Mouse (Mus musculus): ENCODE data around the gene Rabl3. TPM values are rescaled to one million over a fixed set of nuclear protein-coding genes. Genes with fewer than 3 reads are reported as not detected.
A peak's percentile ranks its signal among the peaks of the same experiment; 100 is the strongest.

Gene Rabl3
- 17.2 and 18.8 TPM in 2 replicates for polyA plus RNA-seq (2015; fragmentation: Nextera tagmentation; extraction: Ambion mirVana)

DNA sequence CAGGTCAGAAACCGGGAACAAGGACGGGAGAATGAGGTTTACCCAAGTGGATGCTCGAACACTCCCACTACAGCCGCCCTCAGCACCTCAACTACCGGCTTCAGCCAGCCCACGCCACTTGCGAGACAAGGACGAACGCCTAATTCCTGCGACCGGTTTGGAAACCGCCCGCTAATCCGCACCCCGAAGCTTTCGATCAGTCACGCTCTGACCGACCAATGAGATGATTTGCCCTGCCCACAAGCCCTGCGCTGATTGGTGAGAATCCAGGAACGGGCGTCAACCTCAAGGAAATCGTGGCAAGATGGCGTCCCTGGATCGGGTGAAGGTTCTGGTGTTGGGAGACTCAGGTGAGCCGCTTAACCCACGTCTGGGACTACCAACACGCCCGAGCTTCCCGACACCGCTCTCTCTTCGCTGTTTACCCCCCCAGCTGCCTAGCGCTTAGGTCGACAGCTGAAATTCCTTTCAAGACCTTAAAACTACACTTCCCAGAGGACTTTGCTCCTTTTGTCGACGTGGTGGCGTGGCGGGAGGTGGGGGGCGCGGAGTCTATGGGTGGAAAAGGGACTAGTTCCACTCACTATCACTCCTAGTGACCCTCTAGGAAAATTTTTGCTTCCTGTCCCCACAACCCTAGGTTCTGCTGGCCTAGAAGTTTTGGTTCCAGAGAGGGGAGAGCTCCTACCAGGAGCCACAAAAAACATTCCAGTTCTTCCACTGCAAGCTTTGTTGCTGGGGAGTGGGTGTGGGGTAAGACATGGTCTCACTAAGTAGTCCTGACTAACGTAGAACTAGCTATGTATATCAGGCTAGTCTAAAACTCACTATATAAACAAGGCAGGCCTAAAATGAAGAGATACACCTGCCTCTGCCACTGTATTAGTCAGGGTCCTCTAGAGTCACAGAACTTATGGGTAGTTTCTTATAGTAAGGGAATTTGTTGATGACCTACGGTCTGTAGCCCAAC lies at the start of gene Rabl3, which contains the start of gene Gtf2e1:
Gene Rabl3, plus strand, starts transcription at position 275 of the 970 bp plus-strand sequence.
Gene Gtf2e1, minus strand, starts transcription at position 179 of the 970 bp plus-strand sequence.
- peak within 1 kb of the TSS; percentile 86 for H3K27ac ChIP-seq (ENCODE audit: low read length)
- ATAC-seq: peak; percentile 99
- no peaks in the 10 kb centered on the region for H3K27me3 ChIP-seq (ENCODE audit: control insufficient read depth, insufficient read depth, low read depth, low read length)
- no peaks in the 10 kb centered on the region for H3K36me3 ChIP-seq (ENCODE audit: control insufficient read depth, insufficient read depth, low read length)
- peak within 1 kb of the TSS; percentile 66 for H3K4me3 ChIP-seq (ENCODE audit: low read depth, low read length)
- peak within 1 kb of the TSS; percentile 83 for H3K9ac ChIP-seq (ENCODE audit: low read depth, low read length)
- H3K4me1 ChIP-seq (ENCODE audit: control insufficient read depth, insufficient read depth, low read length): peaks cover 18% of the 10 kb centered on the region
- H3K9me3 ChIP-seq (replicated peaks; ENCODE audit: control insufficient read depth, low read length, poor library complexity, severe bottlenecking): no peaks in the 10 kb centered on the region
- 3% methylated on average over 41 of the region's 41 CpGs for WGBS
- H3K4me2 ChIP-seq (ENCODE audit: low read length): peak within 1 kb of the TSS; percentile 76

DNA sequence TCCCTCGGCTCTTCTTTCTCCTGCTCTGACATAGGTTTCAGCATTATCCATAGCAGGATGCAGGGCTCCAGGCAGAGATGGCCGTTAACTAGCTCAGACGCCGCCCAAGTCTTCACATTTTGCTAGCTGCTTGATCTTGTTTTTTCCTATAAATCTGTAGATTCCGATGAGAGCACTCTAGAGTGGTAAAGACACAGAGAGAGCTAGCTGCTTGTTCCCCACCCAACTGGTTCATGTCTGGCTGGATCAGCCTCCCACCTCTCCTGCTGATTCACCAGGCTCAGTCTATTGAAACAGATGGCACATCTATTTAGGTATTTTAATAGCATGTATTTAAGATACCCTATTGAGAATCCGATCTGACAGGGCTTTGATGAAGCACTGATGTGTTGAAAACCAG lies 44.7 kb upstream of the Rabl3 start:
- no peak overlapping the region for H3K4me3 ChIP-seq (ENCODE audit: low read depth, low read length)
- 77% methylated on average over 6 of the region's 6 CpGs for WGBS
- H3K27me3 ChIP-seq (ENCODE audit: control insufficient read depth, insufficient read depth, low read depth, low read length): no peaks in the 10 kb centered on the region
- ATAC-seq: no peak
- no peaks in the 10 kb centered on the region for H3K4me1 ChIP-seq (ENCODE audit: control insufficient read depth, insufficient read depth, low read length)
- H3K4me2 ChIP-seq (ENCODE audit: low read length): no peak overlapping the region
- H3K36me3 ChIP-seq (ENCODE audit: control insufficient read depth, insufficient read depth, low read length): no peaks in the 10 kb centered on the region
- H3K27ac ChIP-seq (ENCODE audit: low read length): no peak overlapping the region
- H3K9me3 ChIP-seq (replicated peaks; ENCODE audit: control insufficient read depth, low read length, poor library complexity, severe bottlenecking): no peaks in the 10 kb centered on the region
- no peak overlapping the region for H3K9ac ChIP-seq (ENCODE audit: low read depth, low read length)

DNA sequence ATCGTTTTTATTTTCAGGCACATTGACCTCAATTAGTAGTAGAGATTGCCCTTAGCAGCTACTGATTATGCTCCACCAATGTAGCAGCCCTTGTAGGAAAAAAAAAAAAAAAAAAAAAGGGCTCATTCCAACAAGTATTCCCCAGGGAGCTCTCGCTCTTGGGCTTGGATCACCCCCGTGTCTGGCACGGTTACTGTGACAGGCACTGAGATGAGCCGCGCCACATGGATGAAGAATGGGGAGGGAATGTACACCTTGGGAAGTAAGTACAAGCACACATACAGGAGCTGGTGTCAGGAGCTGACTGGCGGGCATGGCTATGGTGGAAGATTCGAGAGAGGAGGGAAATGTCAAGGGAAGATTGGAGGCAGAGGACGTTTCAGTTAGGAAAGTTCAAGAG lies 41.1 kb upstream of the Rabl3 start:
- H3K4me3 ChIP-seq (ENCODE audit: low read depth, low read length): no peak overlapping the region
- no peaks in the 10 kb centered on the region for H3K27me3 ChIP-seq (ENCODE audit: control insufficient read depth, insufficient read depth, low read depth, low read length)
- no peaks in the 10 kb centered on the region for H3K9me3 ChIP-seq (replicated peaks; ENCODE audit: control insufficient read depth, low read length, poor library complexity, severe bottlenecking)
- no peaks in the 10 kb centered on the region for H3K36me3 ChIP-seq (ENCODE audit: control insufficient read depth, insufficient read depth, low read length)
- no peak overlapping the region for H3K4me2 ChIP-seq (ENCODE audit: low read length)
- no peak overlapping the region for H3K27ac ChIP-seq (ENCODE audit: low read length)
- H3K9ac ChIP-seq (ENCODE audit: low read depth, low read length): no peak overlapping the region
- ATAC-seq: no peak
- WGBS: 81% methylated on average over 9 of the region's 9 CpGs
- no peaks in the 10 kb centered on the region for H3K4me1 ChIP-seq (ENCODE audit: control insufficient read depth, insufficient read depth, low read length)

DNA sequence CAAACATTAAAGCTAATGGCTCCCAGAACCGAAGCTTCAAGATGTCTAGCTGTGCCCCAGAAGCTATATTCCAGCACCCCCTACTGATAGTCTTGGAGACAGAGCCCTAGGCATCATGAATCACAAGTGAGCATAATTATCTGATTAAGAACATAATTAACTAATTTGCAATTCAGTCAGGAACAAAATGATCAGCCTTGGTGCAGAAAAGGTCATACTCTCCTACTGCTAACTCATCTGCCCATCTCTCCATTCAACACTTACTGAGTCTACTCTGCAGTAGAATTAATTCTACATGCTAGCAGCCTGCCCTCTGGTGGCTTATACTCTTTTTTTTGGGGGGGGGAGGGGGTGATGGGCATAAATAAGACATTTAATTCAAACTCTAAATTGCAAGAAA lies 35.2 kb upstream of the Rabl3 start:
- no peak overlapping the region for H3K4me2 ChIP-seq (ENCODE audit: low read length)
- no peak overlapping the region for H3K4me3 ChIP-seq (ENCODE audit: low read depth, low read length)
- H3K27ac ChIP-seq (ENCODE audit: low read length): no peak overlapping the region
- no peak for ATAC-seq
- H3K9ac ChIP-seq (ENCODE audit: low read depth, low read length): no peak overlapping the region
- H3K36me3 ChIP-seq (ENCODE audit: control insufficient read depth, insufficient read depth, low read length): no peaks in the 10 kb centered on the region
- no peaks in the 10 kb centered on the region for H3K27me3 ChIP-seq (ENCODE audit: control insufficient read depth, insufficient read depth, low read depth, low read length)
- WGBS: 50% methylated on average over 1 of the region's 1 CpGs
- H3K9me3 ChIP-seq (replicated peaks; ENCODE audit: control insufficient read depth, low read length, poor library complexity, severe bottlenecking): no peaks in the 10 kb centered on the region
- peaks cover 6% of the 10 kb centered on the region; the same call in 1 of the 2 replicates for H3K4me1 ChIP-seq (ENCODE audit: control insufficient read depth, insufficient read depth, low read length)

DNA sequence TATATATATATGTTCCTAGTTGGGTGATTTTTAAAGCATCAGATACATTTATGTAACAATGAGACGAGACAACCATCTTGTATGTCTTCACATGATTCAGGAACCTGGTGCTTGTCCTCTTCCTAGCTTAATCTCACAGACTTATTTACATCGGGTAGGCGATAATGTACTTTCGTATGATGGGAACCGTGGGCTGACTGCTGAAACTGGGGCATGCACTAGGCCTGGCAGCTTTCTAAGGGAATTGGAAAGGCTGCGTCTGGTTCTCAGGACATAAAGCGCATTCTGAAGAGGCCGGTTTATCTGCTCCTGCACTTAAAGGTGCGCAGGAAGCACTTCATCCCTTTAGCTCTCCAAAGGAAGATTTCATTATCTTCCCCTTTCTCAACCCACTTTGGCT lies 32.9 kb upstream of the Rabl3 start:
- H3K4me2 ChIP-seq (ENCODE audit: low read length): no peak overlapping the region
- no peaks in the 10 kb centered on the region for H3K27me3 ChIP-seq (ENCODE audit: control insufficient read depth, insufficient read depth, low read depth, low read length)
- no peak overlapping the region for H3K27ac ChIP-seq (ENCODE audit: low read length)
- WGBS: 77% methylated on average over 9 of the region's 9 CpGs
- no peaks in the 10 kb centered on the region for H3K9me3 ChIP-seq (replicated peaks; ENCODE audit: control insufficient read depth, low read length, poor library complexity, severe bottlenecking)
- H3K4me1 ChIP-seq (ENCODE audit: control insufficient read depth, insufficient read depth, low read length): peaks cover 6% of the 10 kb centered on the region; the same call in 1 of the 2 replicates
- no peak overlapping the region for H3K4me3 ChIP-seq (ENCODE audit: low read depth, low read length)
- peak; percentile 14; the same call in 1 of the 2 replicates for ATAC-seq
- H3K9ac ChIP-seq (ENCODE audit: low read depth, low read length): no peak overlapping the region
- peaks cover 10% of the 10 kb centered on the region for H3K36me3 ChIP-seq (ENCODE audit: control insufficient read depth, insufficient read depth, low read length)

DNA sequence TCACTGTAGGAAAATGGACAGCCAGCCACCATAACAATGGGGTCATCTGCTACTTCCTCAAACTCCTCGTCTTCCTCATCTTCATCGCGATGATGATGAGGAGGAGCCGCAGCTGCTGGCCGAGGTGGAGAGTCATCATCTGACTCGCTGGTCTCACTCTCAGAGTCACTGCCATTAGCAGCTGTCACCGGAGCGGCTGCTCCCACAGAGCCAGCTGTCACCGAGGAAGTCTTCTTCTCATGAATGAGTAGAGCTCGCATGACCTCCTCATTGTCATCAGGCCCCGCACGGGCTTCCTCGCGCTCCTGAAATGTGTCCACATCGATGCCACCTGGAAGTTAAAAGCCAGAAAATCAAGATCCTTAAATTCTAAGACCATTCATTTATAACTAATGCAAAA lies 28.2 kb upstream of the Rabl3 start:
- H3K4me2 ChIP-seq (ENCODE audit: low read length): no peak overlapping the region
- H3K4me3 ChIP-seq (ENCODE audit: low read depth, low read length): no peak overlapping the region
- peaks cover 10% of the 10 kb centered on the region for H3K36me3 ChIP-seq (ENCODE audit: control insufficient read depth, insufficient read depth, low read length)
- H3K4me1 ChIP-seq (ENCODE audit: control insufficient read depth, insufficient read depth, low read length): peaks cover 6% of the 10 kb centered on the region; the same call in 1 of the 2 replicates
- no peak for ATAC-seq
- H3K9ac ChIP-seq (ENCODE audit: low read depth, low read length): no peak overlapping the region
- no peak overlapping the region for H3K27ac ChIP-seq (ENCODE audit: low read length)
- no peaks in the 10 kb centered on the region for H3K9me3 ChIP-seq (replicated peaks; ENCODE audit: control insufficient read depth, low read length, poor library complexity, severe bottlenecking)
- WGBS: 96% methylated on average over 15 of the region's 15 CpGs
- H3K27me3 ChIP-seq (ENCODE audit: control insufficient read depth, insufficient read depth, low read depth, low read length): no peaks in the 10 kb centered on the region

DNA sequence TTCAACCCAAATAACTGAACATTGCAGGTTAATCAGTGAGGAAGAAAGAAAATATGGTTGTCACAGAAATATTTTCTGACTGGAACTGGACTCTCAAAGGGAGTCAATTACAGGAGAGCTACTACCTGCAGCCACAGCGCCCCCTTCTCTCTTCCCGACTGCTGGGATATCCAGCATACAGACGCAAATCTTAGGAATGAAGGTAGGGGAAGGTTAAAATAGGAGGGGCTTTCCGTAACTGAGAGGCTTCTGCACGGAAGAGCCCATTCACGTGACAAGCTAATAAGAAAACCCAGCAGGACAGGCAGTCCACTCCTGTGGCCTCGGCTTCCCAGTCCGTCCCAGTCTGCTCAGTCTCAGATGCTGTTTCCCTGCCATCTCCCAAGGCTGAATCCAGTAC lies 25.0 kb upstream of the Rabl3 start:
- no peaks in the 10 kb centered on the region for H3K4me1 ChIP-seq (ENCODE audit: control insufficient read depth, insufficient read depth, low read length)
- WGBS: 81% methylated on average over 8 of the region's 8 CpGs
- H3K9ac ChIP-seq (ENCODE audit: low read depth, low read length): no peak overlapping the region
- no peak overlapping the region for H3K4me2 ChIP-seq (ENCODE audit: low read length)
- ATAC-seq: no peak
- no peaks in the 10 kb centered on the region for H3K27me3 ChIP-seq (ENCODE audit: control insufficient read depth, insufficient read depth, low read depth, low read length)
- H3K36me3 ChIP-seq (ENCODE audit: control insufficient read depth, insufficient read depth, low read length): peaks cover 11% of the 10 kb centered on the region
- no peaks in the 10 kb centered on the region for H3K9me3 ChIP-seq (replicated peaks; ENCODE audit: control insufficient read depth, low read length, poor library complexity, severe bottlenecking)
- H3K27ac ChIP-seq (ENCODE audit: low read length): no peak overlapping the region
- no peak overlapping the region for H3K4me3 ChIP-seq (ENCODE audit: low read depth, low read length)

DNA sequence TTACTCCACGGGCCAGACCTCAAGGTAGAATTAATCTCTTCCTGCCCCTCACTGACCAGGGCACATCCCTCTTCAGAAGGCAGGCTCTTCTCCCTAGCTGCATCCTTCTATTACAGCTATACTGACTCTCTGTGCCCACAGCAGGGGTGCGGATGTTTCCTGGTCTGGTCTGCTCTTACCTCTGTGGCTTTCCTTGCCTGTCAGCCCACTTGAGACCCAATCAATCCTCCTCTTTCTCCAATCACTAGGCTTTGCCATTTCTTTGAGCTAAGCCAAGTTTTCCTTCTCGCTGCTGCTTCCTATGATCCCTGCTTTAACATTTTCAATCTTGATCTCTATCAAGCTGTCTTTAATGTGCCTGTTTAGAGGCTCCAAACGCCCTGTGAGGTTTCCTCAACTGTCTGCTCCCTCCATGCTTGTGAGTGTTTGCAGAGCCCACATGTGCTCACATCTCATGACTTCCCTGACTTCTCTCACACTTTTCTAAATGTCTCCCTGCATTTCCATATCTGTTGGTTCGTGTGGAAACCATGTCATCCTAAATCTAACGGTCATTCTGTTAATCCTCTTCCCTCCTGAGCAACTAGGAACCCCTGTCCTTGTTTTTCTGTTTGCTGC lies 23.2 kb upstream of the Rabl3 start:
- H3K4me1 ChIP-seq (ENCODE audit: control insufficient read depth, insufficient read depth, low read length): no peaks in the 10 kb centered on the region
- no peak for ATAC-seq
- peaks cover 13% of the 10 kb centered on the region; the same call in 1 of the 2 replicates for H3K36me3 ChIP-seq (ENCODE audit: control insufficient read depth, insufficient read depth, low read length)
- no peaks in the 10 kb centered on the region for H3K27me3 ChIP-seq (ENCODE audit: control insufficient read depth, insufficient read depth, low read depth, low read length)
- H3K4me3 ChIP-seq (ENCODE audit: low read depth, low read length): no peak overlapping the region
- 83% methylated on average over 6 of the region's 6 CpGs for WGBS
- no peaks in the 10 kb centered on the region for H3K9me3 ChIP-seq (replicated peaks; ENCODE audit: control insufficient read depth, low read length, poor library complexity, severe bottlenecking)
- no peak overlapping the region for H3K27ac ChIP-seq (ENCODE audit: low read length)
- no peak overlapping the region for H3K9ac ChIP-seq (ENCODE audit: low read depth, low read length)
- H3K4me2 ChIP-seq (ENCODE audit: low read length): no peak overlapping the region
